Mouse (Mus musculus) lung, postnatal 4 days (tissue): ENCODE measurements around the gene Sorbs1.

ENCODE experiments used
- DNase-seq, 2 experiments: peaks; one replicate each; pipeline ENCODE4 v3.0.0; 2021

Gene Sorbs1

DNA sequence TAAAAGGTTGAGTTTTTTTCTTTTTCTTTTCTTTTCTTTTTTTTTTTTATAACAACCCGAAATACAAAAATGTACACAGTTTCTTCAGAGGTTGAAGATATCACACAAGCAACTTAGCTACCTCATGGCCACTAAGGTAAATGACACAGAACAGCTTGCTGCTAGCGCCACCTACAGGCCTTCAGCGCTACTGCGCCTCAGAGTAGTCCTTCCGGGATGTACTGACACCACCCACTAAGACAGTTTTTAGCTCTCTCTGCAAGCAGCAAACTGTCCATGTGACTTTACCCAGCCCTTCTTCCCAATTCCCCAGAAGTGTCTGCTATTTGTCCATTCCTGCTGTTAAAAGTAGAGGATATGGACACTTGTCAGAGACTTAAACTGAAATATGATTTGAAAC, 167.9 kb downstream of the Sorbs1 start:
- peak; percentile 50 to 64 for DNase-seq

DNA sequence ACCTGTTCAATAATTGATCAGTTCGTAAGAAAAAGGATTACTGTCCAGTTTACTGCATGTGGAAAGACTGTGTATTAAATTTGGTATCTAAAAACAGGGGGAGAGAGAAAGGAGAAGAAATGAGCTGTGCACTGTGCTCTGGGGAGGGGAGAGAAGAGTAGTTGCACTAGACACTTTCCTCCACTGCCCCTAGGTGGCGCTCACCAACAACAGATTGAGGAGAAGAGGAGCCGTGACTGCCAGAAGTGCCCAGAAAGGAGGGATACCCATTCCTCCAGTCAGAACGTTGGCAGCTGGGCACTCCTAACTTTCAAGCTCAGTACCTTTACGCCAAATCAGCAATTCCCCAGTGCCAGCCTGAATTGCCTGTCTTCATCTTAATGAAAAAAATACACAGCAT, 170.6 kb downstream of the Sorbs1 start:
- DNase-seq: peak; percentile 63 to 83

DNA sequence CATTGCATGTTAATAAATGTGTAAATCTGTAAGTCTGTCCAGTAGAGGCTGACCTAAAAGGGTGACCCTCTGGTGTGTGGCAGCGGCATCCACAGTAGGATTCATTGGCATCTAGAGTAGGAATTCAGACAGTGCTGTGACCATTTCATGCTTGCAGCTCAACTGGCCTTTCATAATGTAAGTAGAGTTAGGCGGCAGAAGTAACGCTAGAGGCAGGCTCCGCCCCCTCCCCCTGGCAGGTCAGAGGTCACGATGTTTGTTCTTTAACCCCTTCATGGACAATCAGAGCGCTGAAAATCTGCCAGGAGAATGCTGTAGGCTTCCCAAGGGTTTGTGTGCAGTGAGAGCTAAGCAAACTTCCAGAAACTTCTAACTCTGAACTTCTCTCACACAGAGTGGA, 172.4 kb downstream of the Sorbs1 start:
- no peak for DNase-seq

DNA sequence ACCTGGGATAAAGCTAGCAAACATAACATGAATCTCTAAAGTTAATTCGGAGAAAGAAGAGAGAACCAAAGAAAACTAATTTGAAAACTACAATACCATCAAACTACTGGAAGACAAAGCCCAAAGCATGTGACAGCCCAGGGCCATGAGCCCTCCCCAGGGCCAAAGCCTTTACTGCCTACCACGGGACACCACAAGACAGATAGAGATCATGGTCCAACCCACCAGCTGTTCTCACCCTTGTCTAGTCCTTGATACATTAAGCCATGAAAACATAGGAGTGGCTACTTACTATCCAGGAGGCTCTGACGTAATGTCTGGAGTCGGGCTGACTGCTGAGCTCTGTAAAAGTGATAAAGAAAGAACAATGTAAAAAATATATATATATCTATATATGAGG, 176.9 kb downstream of the Sorbs1 start:
- DNase-seq: no peak

GRCm38 (mm10) chr19:40333905-40334304, 179.7 kb downstream of the Sorbs1 start:
- no peak for DNase-seq

DNA sequence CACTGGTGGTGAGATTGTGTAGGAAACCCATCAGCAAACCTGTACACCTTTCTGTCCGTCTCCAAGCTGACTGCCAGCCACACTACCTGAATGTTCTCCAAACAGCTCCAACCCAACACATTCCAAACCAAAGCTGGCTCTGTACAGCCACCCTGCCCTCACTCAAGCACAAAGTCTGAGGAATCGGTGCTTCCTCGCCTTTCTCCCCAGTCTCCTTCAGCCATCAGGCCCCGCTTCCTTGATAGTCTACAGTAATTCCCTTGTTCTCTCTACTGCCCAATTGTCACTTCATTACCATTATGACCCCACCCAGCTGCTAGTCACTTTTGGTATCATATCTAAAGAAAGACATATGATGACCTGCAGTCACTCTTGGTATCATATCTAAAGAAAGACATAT, 180.5 kb downstream of the Sorbs1 start:
- no peak for DNase-seq

DNA sequence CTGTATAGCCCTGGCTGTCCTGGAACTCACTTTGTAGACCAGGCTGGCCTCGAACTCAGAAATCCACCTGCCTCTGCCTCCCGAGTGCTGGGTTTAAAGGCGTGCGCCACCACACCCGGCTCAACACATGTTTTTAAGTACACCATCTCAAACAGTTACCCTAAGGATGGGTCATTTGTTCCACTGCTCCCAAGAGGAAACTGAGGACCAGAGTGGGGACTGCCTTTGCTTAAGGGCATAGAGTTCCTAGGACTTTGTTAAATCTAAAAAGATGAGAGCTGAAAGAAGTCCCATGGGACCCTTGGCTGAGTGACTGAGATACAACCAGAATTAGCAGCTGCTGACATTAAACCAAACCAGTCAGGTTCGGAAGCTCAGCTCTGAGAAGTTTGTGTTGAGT, 181.3 kb downstream of the Sorbs1 start:
- no peak for DNase-seq

DNA sequence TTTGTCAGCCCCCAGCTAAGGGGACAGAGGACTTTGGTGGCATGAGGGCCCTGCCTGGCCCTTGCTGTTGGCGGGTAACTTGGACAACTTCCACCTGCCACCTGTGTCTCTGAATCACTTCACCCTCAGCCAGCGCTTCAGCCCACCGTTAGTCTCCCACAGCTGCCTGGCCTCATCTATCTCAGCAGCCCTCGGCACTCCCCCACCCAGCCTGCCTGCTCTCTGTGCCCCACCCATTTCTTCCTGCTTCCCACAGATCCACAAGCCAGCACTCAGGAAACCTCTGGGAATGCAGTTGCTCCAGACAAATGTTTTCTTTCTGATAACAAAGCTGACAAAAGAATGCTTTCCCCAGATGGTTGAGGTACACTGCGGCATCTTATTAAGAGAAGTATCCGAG, 181.7 kb downstream of the Sorbs1 start:
- DNase-seq: peak in 1 of 2 experiments; percentile 24

GRCm38 (mm10) chr19:40326126-40326525, 187.5 kb downstream of the Sorbs1 start:
- no peak for DNase-seq

- DNase-seq: no peak
These were observed 188.2 kb downstream of the Sorbs1 start for GRCm38 (mm10) chr19:40325381-40325780.

GRCm38 (mm10) chr19:40322226-40322625, 191.4 kb downstream of the Sorbs1 start:
- DNase-seq: no peak

DNA sequence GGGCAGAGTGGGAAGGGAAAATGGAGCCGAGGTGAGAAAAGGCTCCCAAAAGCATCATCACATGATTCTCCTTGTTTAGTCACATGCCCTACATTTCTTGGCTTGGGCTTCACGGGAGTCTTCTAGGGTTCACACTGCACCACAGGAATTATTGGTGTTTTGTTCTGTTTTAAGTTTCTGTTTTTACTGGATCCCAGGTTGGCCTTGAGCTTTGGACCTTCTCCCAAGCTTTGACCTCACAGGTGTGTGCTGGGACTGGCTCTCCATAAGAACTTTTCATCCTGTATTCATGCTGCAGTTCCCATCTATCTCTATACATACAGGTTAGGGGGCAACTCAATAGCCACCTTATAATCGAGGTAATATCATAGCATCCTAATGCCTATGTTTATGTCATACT, 194.4 kb downstream of the Sorbs1 start:
- no peak for DNase-seq

GRCm38 (mm10) chr19:40318511-40318910, 195.1 kb downstream of the Sorbs1 start:
- no peak for DNase-seq

DNA sequence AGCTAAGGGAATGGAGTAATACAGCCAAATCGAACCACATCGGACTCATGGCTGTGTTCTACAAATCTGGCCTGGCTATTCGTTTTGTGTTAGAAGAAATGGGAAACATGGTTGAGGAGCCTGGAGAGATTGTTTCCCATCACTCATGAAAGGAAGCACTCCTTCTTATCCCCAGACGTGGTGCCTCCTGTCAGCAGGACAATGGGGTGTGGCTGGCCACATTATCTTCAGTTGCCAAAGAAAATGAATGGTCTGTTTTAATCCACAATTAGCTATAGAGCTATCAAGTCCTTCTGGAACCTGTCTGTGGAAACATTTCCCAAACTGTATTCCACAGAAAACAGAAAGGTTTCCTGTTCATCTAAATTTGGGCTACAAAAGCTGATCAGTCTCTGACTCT, 196.6 kb downstream of the Sorbs1 start:
- DNase-seq: no peak

DNA sequence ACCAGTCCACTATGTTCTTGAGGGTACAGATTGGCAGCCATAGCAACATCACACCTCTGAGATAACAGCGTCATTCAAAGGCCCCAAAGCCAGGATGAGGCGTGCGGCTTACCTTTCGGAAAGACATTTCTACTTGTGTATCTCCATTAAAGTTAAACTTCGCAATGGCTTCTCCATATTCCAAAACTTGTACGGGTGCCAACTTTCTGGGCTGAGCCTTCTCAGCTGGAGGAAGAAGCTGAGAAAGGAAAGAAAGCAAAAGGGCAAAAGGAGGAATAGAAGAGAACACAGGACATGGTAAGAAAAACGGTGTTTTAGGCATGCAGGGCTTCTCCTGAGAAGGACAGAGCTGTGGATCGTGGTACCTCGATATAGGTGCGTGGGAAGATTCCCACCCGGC, 199.3 kb downstream of the Sorbs1 start:
- no peak for DNase-seq

DNA sequence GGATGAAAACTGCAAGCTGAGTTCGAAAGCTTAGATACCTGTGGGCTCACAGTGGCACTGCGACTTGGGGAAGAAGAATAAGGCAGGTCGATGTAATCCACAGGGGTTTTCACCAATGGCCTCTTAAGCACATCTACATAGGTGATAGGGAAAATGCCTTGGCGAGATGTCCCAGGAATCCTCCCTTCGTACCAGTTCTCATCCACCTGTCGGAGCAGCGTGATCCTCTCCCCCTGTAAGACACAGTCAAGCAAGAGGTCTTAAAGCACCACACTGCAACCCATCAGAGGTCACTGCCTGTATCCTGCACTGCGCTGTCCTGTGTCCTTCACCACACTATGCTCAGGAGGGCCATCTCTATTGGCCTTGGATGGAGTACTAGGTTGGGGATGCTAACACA, 201.9 kb downstream of the Sorbs1 start:
- no peak for DNase-seq

- DNase-seq: no peak
These were observed 203.0 kb downstream of the Sorbs1 start for GRCm38 (mm10) chr19:40310410-40311130.

GRCm38 (mm10) chr19:40309911-40310310, 203.7 kb downstream of the Sorbs1 start:
- DNase-seq: no peak

GRCm38 (mm10) chr19:40307550-40307949, 206.0 kb downstream of the Sorbs1 start:
- no peak for DNase-seq

DNA sequence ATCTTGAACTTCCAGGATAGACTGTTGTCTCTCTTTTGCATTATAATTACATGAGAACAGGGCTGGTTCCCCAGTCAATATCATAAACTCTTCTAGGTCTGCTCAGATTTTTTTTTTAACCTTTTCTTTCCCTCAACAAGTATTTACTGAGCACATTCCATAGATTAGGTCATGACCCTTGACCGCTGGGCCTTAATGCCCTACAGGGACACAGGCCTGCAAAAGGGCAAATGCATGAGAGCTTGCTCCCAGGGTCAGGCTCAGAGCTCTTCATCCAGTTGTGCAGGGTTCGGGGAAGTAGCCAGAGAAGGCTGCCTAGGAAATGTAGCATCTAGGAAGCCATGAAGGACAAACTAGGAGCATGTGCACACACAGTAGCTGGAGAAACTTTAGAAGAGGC, 206.9 kb downstream of the Sorbs1 start:
- no peak for DNase-seq

DNA sequence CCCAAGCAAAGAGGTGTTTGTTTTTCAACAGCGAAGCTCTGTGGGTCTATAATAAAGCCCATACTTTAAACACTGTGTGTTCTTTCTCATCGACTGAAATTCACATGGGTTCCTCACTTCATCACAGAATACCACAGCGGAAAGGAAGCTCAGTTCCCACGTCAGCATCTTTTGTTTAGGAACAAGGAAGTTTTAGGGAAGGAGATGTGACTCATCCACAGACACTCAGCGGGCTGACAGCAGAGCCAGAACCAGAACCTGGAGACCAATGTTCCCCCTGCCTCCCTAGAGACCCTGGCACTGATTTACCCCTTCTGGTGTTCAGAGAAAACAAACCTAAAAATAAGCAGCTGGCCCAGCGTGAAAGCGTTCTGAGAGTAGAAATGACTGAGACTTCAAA, 208.1 kb downstream of the Sorbs1 start:
- no peak for DNase-seq

- DNase-seq: peak in 1 of 2 experiments; percentile 19
These were observed 210.7 kb downstream of the Sorbs1 start for GRCm38 (mm10) chr19:40302916-40303315.

- no peak for DNase-seq
These were observed 211.1 kb downstream of the Sorbs1 start for GRCm38 (mm10) chr19:40302477-40302876.

DNA sequence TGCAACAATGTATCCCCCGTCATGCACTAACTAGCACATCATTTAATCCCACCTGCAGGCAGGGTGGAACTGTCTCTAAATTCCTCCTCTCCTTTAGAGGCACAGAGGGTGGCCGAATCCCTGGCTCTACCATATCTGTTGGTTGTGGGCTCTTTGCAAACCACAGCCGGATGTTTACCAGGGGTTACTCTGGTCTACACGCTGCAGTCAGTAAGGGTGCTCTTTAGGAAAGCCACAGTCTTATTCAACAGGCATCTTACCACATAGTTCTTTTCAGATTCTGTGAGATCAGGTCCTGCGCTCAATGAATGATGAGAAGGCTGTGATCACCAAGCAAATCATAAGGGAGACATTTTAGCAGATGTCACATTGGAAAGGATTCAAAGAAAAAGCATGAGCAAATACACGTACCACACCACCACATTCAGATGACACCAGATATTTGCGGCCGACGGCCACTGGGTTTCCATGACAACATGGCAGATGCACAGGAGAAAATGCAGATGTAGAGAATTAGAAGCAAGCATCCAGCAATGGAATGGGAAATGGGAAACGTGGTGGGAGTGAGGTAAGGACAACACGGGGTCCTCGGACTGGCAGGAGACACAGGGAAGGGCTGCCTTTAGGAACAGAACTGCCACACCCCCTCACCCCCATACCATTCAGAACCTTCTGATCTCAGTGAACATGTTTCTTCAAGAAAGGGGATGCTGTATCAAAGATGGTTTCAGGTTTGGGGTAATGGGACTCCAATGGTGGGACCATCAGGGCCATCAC, 213.4 kb downstream of the Sorbs1 start:
- DNase-seq: no peak

DNA sequence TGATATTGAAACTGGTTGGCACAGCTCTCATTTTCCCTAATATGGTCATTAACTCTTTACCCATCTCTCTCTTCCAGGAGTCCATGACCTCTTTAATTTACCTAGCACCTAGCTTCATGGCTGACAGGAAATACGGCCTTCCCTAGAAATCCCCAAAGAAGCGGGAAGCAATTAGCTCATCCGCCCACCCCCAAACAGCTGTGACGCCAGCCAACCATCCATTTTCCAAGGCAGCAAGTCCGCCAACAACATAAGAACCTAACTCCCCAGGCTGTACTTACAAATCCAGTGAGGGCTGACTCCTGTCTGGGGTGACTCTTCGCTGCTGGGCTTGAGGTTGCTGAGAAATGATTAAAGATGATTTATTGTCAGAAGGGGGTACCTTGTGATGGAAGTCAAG, 214.4 kb downstream of the Sorbs1 start:
- no peak for DNase-seq
